Mouse (Mus musculus) lung, embryonic 16.5 days (tissue): Measurements from ENCODE around the gene Cd24a. TPM values are rescaled to one million over a fixed set of nuclear protein-coding genes. Genes with fewer than 3 reads are reported as not detected.
A peak's percentile ranks its signal among the peaks of the same experiment; 100 is the strongest.

Experiments
- ATAC-seq: fragments of 200-750 bp; cut with Nextera tagmentation; 2 replicates; pipeline ENCODE4 v1.8.0; 2017; ENCODE audit warnings: low read depth, mild to moderate bottlenecking, moderate library complexity
- H3K27ac ChIP-seq: fragments of 300-500 bp; sonication (generic); 2 replicates; pipeline ENCODE4 v1.5.1; 2014; ENCODE audit warnings: mild to moderate bottlenecking, control low read depth, low read length
- H3K27me3 ChIP-seq: fragments of 300-500 bp; sonication (generic); 2 replicates; pipeline ENCODE4 v1.6.1; 2014; ENCODE audit warnings: low read depth, low read length, mixed read lengths; ENCODE audit not compliant: control insufficient read depth, insufficient read depth
- H3K36me3 ChIP-seq: fragments of 300-500 bp; sonication (generic); 2 replicates; pipeline ENCODE4 v1.6.1; 2014; ENCODE audit warnings: low read length; ENCODE audit not compliant: control insufficient read depth, insufficient read depth
- H3K4me1 ChIP-seq: fragments of 300-500 bp; sonication (generic); replicated peaks from 2 replicates; pipeline ENCODE4 v1.6.1; 2014; ENCODE audit warnings: low read length, mixed read lengths; ENCODE audit not compliant: control insufficient read depth, insufficient read depth
- H3K4me2 ChIP-seq: fragments of 300-500 bp; sonication (generic); 2 replicates; pipeline ENCODE4 v1.6.1; 2014; ENCODE audit warnings: low read depth, low read length, control low read depth
- H3K4me3 ChIP-seq: fragments of 300-500 bp; sonication (generic); 2 replicates; pipeline ENCODE4 v1.5.1; 2014; ENCODE audit warnings: mild to moderate bottlenecking, low read length, control low read depth
- H3K9ac ChIP-seq: fragments of 300-500 bp; sonication (generic); 2 replicates; pipeline ENCODE4 v1.6.1; 2014; ENCODE audit warnings: low read length, control low read depth
- H3K9me3 ChIP-seq: fragments of 300-500 bp; sonication (generic); 2 replicates; pipeline ENCODE4 v1.6.1; 2016; ENCODE audit warnings: low read length; ENCODE audit not compliant: control insufficient read depth
- WGBS: fragments of 180-500 bp; shearing (Covaris S2); extraction: QIAGEN DNeasy Blood & Tissue Kit; methylation state at CpG from one replicate; pipeline ENCODE4 v1.1.7; 2014; 5-methylcytosine and 5-hydroxymethylcytosine counted together
- polyA plus RNA-seq: library from polyadenylated mRNA; unstranded; fragments of >200 nt; fragmentation: Nextera tagmentation; extraction: Ambion mirVana; gene quantifications from 2 replicates; pipeline ENCODE4 v1.2.1, GENCODE M21; 2015

Cd24a gene
- polyA plus RNA-seq, 1 experiment from 2014 or later = 192 TPM

DNA sequence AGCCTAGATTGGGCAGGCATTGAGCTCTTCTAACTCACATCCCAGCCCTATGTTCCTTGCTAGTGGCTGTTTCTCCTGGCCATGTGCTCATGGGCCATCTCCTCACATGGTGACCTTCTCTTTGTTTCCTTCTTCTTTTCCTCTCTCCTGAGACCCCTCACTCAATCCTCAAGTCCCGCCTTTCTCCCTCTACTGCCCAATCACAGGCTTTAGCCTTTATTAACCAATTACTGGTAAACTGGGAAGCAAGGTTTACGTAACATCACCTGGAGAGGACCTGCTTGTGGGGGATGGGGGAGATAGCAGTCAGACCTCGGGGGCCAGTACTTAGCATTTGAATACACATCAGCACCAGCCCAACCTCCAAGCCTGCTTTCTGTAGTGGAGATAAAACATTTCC, 26.7 kb upstream of the Cd24a start:
- Histone ChIP-seq H3K9me3 (no peaks in the 10 kb centered on the region), H3K9ac (no peak overlapping the region), H3K27ac (no peak overlapping the region), H3K4me1 (no peaks in the 10 kb centered on the region), H3K36me3 (no peaks in the 10 kb centered on the region), H3K4me3 (no peak overlapping the region), H3K4me2 (no peak overlapping the region), H3K27me3 (no peaks in the 10 kb centered on the region)
- 21% methylated on average over 3 of the region's 3 CpGs for WGBS
- ATAC-seq = no peak

DNA sequence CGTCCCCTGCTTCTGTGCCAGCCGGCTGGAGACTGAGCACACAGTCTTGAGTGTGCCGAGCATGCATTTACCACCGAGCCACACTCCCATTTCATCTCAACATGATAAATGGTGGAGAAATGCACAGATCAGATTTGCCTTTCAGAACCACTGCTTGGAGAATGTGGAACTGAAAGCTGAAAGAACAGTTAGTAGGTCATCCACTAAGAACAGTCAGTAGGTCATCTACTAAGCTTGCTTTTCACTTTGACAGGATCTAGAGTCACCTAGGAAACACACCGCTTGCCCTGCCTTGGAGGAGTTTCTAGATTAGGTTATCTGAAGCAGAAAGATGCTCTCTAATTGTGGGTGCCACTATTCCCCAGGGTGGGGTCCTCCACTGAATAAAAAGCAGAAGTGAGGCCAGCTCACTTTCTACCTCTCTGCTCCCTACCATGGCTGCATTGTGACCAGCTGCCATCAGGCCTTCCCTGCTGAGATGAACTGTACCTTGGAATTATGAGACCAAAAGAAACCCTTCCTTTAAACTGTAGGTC, 20.4 kb upstream of the Cd24a start:
- ATAC-seq = no peak
- H3K4me1 ChIP-seq = no peaks in the 10 kb centered on the region

DNA sequence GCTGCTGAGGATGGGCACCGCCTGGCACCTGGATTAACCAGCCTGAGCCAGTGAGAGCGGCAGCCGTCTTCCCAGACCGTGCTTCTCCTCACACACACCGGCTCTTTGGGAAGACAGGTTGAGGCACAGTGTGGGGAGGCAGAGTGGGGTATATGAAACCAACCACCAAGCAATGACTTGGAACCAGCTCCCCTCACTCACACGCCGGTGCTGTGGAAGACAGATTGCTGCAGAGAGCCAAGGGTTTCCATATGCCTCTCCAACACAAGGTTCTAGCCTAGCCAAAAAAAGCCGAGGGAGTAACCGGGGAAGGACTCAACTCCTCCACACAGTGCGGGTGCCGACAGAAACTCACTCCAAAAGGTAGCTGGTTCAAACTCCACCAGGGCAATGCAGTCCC, 18.8 kb upstream of the Cd24a start:
- Histone ChIP-seq H3K9ac (no peak overlapping the region), H3K4me3 (no peak overlapping the region), H3K27ac (no peak overlapping the region), H3K4me1 (no peaks in the 10 kb centered on the region), H3K9me3 (no peaks in the 10 kb centered on the region), H3K4me2 (no peak overlapping the region), H3K27me3 (no peaks in the 10 kb centered on the region), H3K36me3 (no peaks in the 10 kb centered on the region)
- 64% methylated on average over 11 of the region's 11 CpGs for WGBS
- ATAC-seq = no peak

More for the DNA sequence above, 20.4 kb upstream of the Cd24a start:
- Histone ChIP-seq H3K27ac (no peak overlapping the region), H3K4me2 (no peak overlapping the region), H3K4me3 (no peak overlapping the region), H3K36me3 (no peaks in the 10 kb centered on the region), H3K9me3 (no peaks in the 10 kb centered on the region), H3K9ac (no peak overlapping the region), H3K27me3 (no peaks in the 10 kb centered on the region)
- 80% methylated on average over 5 of the region's 5 CpGs for WGBS

DNA sequence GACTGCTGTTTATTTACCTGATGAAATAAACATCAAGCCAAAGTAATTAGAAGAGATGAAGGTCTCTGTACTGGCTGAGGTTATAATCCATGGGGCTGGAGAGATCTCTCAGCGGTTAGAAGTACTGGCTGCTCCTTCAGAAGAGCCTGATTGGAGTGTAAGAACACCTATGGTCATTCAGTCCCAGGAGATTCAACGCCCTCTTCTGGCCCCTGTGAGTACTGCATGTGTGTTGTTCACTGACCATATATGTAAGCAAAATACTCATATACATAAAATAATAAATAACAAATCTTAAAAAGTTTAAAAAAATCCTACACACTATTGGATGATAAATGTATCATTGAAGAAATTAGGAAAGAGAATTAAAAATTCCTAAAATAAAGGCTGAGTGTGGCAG, 17.3 kb upstream of the Cd24a start:
- ATAC-seq = no peak
- Histone ChIP-seq H3K4me1 (no peaks in the 10 kb centered on the region), H3K27ac (no peak overlapping the region), H3K9ac (no peak overlapping the region), H3K9me3 (no peaks in the 10 kb centered on the region), H3K4me3 (no peak overlapping the region), H3K27me3 (no peaks in the 10 kb centered on the region), H3K4me2 (no peak overlapping the region), H3K36me3 (no peaks in the 10 kb centered on the region)
- WGBS = 41% methylated on average over 2 of the region's 2 CpGs

DNA sequence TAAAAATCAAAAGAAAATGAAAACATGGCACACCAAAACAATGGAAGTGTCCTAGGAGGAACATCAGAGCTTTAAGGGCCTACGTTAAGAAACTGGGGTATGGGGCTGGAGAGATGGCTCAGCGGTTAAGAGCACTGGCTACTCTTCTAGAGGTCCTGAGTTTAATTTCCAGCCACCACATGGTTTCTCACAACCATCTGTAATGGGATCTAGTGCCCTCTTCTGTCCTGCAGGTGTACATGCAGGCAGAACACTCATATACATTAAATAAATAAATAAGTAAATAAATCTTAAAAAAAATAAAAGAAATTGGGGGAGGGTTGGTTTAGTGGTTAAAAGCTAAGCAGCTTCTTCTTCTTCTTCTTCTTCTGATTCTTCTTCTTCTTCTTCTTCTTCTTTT, 16.8 kb upstream of the Cd24a start:
- H3K27ac ChIP-seq = no peak overlapping the region
- no peaks in the 10 kb centered on the region for H3K36me3 ChIP-seq
- no peak for ATAC-seq
- no peak overlapping the region for H3K4me3 ChIP-seq
- H3K4me1 ChIP-seq = no peaks in the 10 kb centered on the region
- H3K9me3 ChIP-seq = no peaks in the 10 kb centered on the region
- H3K27me3 ChIP-seq = no peaks in the 10 kb centered on the region
- 96% methylated on average over 2 of the region's 2 CpGs for WGBS
- H3K4me2 ChIP-seq = no peak overlapping the region
- no peak overlapping the region for H3K9ac ChIP-seq

DNA sequence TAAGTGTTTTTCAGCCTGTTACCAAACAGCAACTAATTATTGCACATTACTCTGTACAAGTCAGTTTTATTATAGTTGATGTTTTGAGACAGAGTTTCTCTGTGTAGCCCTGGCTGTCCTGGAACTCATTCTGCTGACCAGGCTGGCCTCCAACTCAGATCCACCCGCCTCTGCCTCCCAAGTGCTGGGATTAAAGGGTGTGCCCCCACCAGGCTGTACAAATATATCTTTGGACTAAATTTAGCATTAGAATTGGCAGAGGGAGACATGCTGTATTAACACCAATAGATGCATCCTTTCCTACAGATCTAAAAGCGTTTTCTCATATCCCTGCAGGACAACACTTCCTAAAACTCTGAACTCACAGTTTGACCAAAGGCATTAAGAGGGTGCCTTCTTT, 3.7 kb upstream of the Cd24a start:
- Histone ChIP-seq H3K9ac (no peak overlapping the region), H3K4me3 (no peak overlapping the region), H3K36me3 (no peaks in the 10 kb centered on the region), H3K27ac (no peak overlapping the region), H3K9me3 (peaks cover 8% of the 10 kb centered on the region), H3K27me3 (no peaks in the 10 kb centered on the region), H3K4me1 (no peaks in the 10 kb centered on the region; the same call in 1 of the 2 replicates), H3K4me2 (no peak overlapping the region)
- ATAC-seq = no peak
- 79% methylated on average over 2 of the region's 2 CpGs for WGBS

DNA sequence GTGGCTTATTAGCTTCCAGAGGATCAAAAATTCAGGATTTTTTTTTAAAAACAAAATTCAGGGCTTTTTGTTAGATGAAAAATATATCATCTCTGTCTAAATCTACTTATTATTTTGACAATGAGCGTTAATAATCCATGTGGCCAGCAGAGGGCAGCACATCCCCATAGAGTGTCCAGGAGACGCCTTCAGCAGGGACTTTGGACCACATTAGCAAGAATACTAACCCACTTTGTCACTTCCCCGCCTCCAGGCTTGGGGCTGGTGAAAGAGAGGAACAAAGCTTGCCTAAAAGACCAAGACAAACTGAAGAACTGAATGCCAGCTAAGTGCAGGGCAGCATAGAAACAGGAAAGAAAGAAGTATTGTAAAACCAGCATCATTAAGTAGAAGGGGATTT, 3.1 kb upstream of the Cd24a start:
- Histone ChIP-seq H3K27ac (no peak overlapping the region), H3K36me3 (no peaks in the 10 kb centered on the region), H3K4me2 (no peak overlapping the region), H3K9me3 (peaks cover 8% of the 10 kb centered on the region), H3K27me3 (no peaks in the 10 kb centered on the region), H3K4me3 (no peak overlapping the region), H3K9ac (no peak overlapping the region), H3K4me1 (no peaks in the 10 kb centered on the region; the same call in 1 of the 2 replicates)
- 4% methylated on average over 3 of the region's 3 CpGs for WGBS
- no peak for ATAC-seq

DNA sequence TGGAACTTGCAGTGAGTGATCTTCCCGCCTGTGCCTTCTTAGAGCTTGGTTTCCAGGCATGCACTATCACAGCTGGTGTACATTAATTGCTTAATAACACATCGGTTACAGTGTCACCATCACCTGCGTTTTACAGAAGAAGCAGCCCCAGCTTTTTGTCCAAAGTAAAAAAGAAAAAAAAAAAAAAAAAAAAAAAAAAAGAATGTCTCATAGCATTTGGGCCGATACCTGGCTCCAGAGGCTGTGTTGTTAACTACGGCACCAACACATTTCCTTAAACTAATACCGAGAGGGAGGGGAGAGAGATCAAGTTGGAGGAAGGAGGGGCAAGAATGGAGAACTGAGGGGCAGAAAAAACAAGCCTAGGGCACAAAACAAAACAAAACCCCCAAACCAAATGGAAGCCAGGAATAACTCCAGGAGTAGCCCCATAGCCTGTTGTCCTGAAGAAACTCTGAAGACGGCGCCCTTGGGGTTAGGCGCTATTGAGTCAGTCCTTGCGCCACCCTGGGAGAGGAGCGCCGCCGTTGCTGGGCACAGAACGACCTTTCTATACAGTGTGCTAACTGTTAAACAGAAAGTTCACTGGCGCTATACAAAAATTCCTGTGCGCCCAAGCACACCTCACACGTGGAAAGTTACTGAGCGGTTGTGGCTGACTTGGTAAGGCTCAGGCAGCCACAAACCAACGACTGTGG, 636 bp upstream of the Cd24a start:
- Histone ChIP-seq H3K9ac (peak overlapping the region; percentile 51), H3K36me3 (0 out of 2 replicates have a peak, but pooled peaks cover 2% of the 10 kb centered on the region), H3K27ac (peak overlapping the region; percentile 50; the same call in 1 of the 2 replicates), H3K4me3 (peak overlapping the region; percentile 66), H3K9me3 (peaks cover under 1% of the 10 kb centered on the region; the same call in 1 of the 2 replicates), H3K27me3 (no peaks in the 10 kb centered on the region), H3K4me2 (peak overlapping the region; percentile 98), H3K4me1 (peaks cover 3% of the 10 kb centered on the region; the same call in 1 of the 2 replicates)
- ATAC-seq = peak; percentile 8; the same call in 1 of the 2 replicates
- WGBS = 18% methylated on average over 19 of the region's 19 CpGs

DNA sequence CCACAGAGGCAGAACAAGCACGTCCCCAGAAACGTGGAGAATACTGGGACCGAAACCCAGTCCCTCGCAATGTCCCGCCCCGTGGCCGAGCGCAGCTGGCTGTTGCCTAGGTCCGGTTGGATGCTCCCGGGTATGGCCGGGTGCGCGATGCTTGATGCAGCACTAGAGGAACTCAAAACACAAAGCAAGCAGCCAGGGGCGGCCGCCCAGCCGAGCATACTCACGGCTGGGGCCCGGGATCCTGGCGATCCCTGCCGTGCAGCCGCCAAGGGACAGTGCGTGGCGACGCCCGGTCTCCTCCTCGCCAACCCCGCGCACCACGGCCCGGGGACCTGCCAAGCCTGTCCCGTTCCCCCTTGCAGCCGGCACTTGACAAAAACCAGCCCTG, 276 bp downstream of the Cd24a start:
- WGBS = 0% methylated on average over 32 of the region's 32 CpGs
- Histone ChIP-seq H3K9ac (peak overlapping the region; percentile 83), H3K4me3 (peak overlapping the region; percentile 66), H3K4me2 (peak overlapping the region; percentile 98), H3K27me3 (no peaks in the 10 kb centered on the region), H3K9me3 (no peaks in the 10 kb centered on the region), H3K27ac (peak overlapping the region; percentile 95), H3K36me3 (peaks cover 3% of the 10 kb centered on the region; the same call in 1 of the 2 replicates), H3K4me1 (peaks cover 3% of the 10 kb centered on the region; the same call in 1 of the 2 replicates)
- ATAC-seq = peak; percentile 41
